Mouse (Mus musculus) naive thymus-derived CD4-positive, alpha-beta T cell, adult 2 months (primary cell): ENCODE results near the gene Fcnb.

ENCODE experiments used
- DNase-seq: peaks from one replicate; pipeline ENCODE4 v3.0.0-alpha.2; 2011; ENCODE audit warnings: low read depth

Gene Fcnb

GRCm38 (mm10) chr2:28084768-28085167 lies at the start of gene Fcnb:
Fcnb (minus strand) TSS chr2:28084885.
- DNase-seq = no peak

- no peak for DNase-seq
Measured at GRCm38 (mm10) chr2:28133833-28134232, 49.1 kb upstream of the Fcnb start.

GRCm38 (mm10) chr2:28132117-28132516 lies 47.4 kb upstream of the Fcnb start:
- no peak for DNase-seq

- DNase-seq = no peak
Measured at GRCm38 (mm10) chr2:28126763-28127438, 42.2 kb upstream of the Fcnb start.

GRCm38 (mm10) chr2:28123910-28124309 lies 39.2 kb upstream of the Fcnb start:
- no peak for DNase-seq

GRCm38 (mm10) chr2:28121309-28121708 lies 36.6 kb upstream of the Fcnb start:
- DNase-seq = no peak

GRCm38 (mm10) chr2:28120342-28120741 lies 35.7 kb upstream of the Fcnb start:
- no peak for DNase-seq

- no peak for DNase-seq
Measured at GRCm38 (mm10) chr2:28118518-28119116, 33.9 kb upstream of the Fcnb start.

- DNase-seq = no peak
Measured at GRCm38 (mm10) chr2:28117490-28118308, 33.0 kb upstream of the Fcnb start.

GRCm38 (mm10) chr2:28108763-28109162 lies 24.1 kb upstream of the Fcnb start:
- DNase-seq = no peak

- no peak for DNase-seq
Measured at GRCm38 (mm10) chr2:28106002-28106401, 21.3 kb upstream of the Fcnb start.

GRCm38 (mm10) chr2:28103653-28104052 lies 19.0 kb upstream of the Fcnb start:
- DNase-seq = no peak

GRCm38 (mm10) chr2:28101892-28102291 lies 17.2 kb upstream of the Fcnb start:
- no peak for DNase-seq

- no peak for DNase-seq
Measured at GRCm38 (mm10) chr2:28100796-28101483, 16.3 kb upstream of the Fcnb start.

- DNase-seq = no peak
Measured at GRCm38 (mm10) chr2:28098547-28099505, 14.1 kb upstream of the Fcnb start.

- DNase-seq = no peak
Measured at GRCm38 (mm10) chr2:28096751-28097309, 12.1 kb upstream of the Fcnb start.

- DNase-seq = no peak
Measured at GRCm38 (mm10) chr2:28092099-28092498, 7.4 kb upstream of the Fcnb start.

- DNase-seq = no peak
Measured at GRCm38 (mm10) chr2:28091042-28091441, 6.4 kb upstream of the Fcnb start.

- no peak for DNase-seq
Measured at GRCm38 (mm10) chr2:28090299-28091008, 5.8 kb upstream of the Fcnb start.

GRCm38 (mm10) chr2:28089095-28089494 lies 4.4 kb upstream of the Fcnb start:
- no peak for DNase-seq
